Mouse (Mus musculus) CH12.LX (cell line): ENCODE results near the gene E130114P18Rik.

Source experiments
- CTCF ChIP-seq, 2 experiments: IDR thresholded peaks in 1 of 2; conservative IDR thresholded peaks in 1 of 2; 2 replicates each; pipeline ENCODE4 v1.5.1; 2011 to 2012; ENCODE audit warnings: low read depth in 2 of 2, low read length in 2 of 2, improper control_type of control experiment in 1 of 2, inconsistent platforms in 1 of 2, mild to moderate bottlenecking in 1 of 2, moderate library complexity in 1 of 2
- EP300 ChIP-seq: IDR thresholded peaks from 2 replicates; pipeline ENCODE4 v1.6.1; 2011; ENCODE audit warnings: low read length, improper control_type of control experiment
- ETS1 ChIP-seq: conservative IDR thresholded peaks from 2 replicates; pipeline ENCODE4 v1.6.1; 2012; ENCODE audit warnings: low read depth, mild to moderate bottlenecking, inconsistent platforms, low read length, improper control_type of control experiment, moderate library complexity
- HCFC1 ChIP-seq: IDR thresholded peaks from 2 replicates; pipeline ENCODE4 v1.6.1; 2012; ENCODE audit warnings: low read depth, mild to moderate bottlenecking, inconsistent platforms, low read length, improper control_type of control experiment
- MAX ChIP-seq: IDR thresholded peaks from 2 replicates; pipeline ENCODE4 v1.6.1; 2011; ENCODE audit warnings: low read length, improper control_type of control experiment
- MEF2A ChIP-seq: IDR thresholded peaks from 2 replicates; pipeline ENCODE4 v1.6.1; 2014; ENCODE audit warnings: low read depth, mild to moderate bottlenecking, inconsistent platforms, low read length, improper control_type of control experiment, borderline replicate concordance
- MXI1 ChIP-seq: IDR thresholded peaks from 2 replicates; pipeline ENCODE4 v1.6.1; 2011; ENCODE audit warnings: mild to moderate bottlenecking, low read depth, low read length, improper control_type of control experiment
- NRF1 ChIP-seq: IDR thresholded peaks from 2 replicates; pipeline ENCODE4 v1.6.1; 2014; ENCODE audit warnings: low read depth, mild to moderate bottlenecking, inconsistent platforms, low read length, improper control_type of control experiment, moderate library complexity
- POLR2A ChIP-seq: IDR thresholded peaks from 2 replicates; pipeline ENCODE4 v1.6.1; 2011; ENCODE audit warnings: low read depth, mild to moderate bottlenecking, improper control_type of control experiment, low read length
- SIN3A ChIP-seq: IDR thresholded peaks from 2 replicates; pipeline ENCODE4 v1.6.1; 2012; ENCODE audit warnings: low read length, improper control_type of control experiment, inconsistent platforms
- ZKSCAN1 ChIP-seq: IDR thresholded peaks from 2 replicates; pipeline ENCODE4 v1.6.1; 2012; ENCODE audit warnings: low read depth, inconsistent platforms, low read length, improper control_type of control experiment, borderline replicate concordance
- ZNF384 ChIP-seq: IDR thresholded peaks from 2 replicates; pipeline ENCODE4 v1.6.1; 2012; ENCODE audit warnings: low read depth, low read length, improper control_type of control experiment, inconsistent platforms

DNA sequence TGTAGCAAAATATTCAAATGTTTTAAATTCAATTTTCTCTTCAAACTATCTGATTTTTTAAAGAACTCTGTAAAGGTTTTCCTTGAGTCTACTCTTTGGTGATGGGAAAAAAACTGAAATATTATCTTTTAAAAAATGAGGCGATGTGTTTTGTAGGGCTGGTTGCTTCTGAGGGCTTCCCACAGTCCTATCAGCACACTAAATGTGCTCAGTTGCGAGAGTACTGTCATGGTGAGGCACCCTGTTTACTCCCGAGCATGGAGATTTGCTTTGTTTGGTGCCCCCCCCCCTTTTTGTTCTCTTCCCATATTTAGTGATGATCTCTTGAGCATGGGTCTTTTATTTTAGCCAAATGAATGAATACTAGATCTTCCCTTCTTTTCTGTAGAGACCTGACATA is 4.2 kb upstream of the E130114P18Rik start:
- TF ChIP-seq CTCF (conservative IDR thresholded peaks at IDR 0.05 in 1 of 2, IDR thresholded peaks at IDR 0.05 in 1 of 2; ENCODE audit: low read depth in 2 of 2, low read length in 2 of 2) (no peak), EP300 (no peak), ZNF384 (no peak), POLR2A (no peak), MXI1 (no peak), SIN3A (no peak), MAX (no peak), ZKSCAN1 (no peak), MEF2A (no peak), HCFC1 (no peak), NRF1 (no peak), ETS1 (no peak)
